ENCODE assay signal across 21 mouse cellular contexts in the genomic region with DNA sequence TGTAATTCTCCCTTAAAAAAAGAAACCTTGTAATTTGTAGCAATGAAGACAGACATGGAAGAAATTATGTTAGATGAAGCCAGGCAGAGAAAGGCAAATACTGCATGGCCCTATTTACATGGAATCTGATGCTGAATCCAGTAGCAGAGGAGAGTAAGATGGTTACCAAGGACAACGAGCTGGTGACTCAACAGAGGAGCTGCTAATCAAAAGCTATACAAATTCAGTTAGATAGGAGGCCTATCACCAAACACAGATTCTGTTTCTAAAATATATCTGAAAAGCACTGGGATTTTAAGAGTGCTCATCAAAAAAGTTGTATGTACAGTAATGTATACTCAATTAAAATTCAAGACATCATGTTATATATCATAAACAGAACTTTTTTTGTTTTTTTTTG.
"Had no signal": no experiment of that assay in that cellular context is flagged by ENCODE, and none has a peak within 500 bp of the region (broad histone marks: within the 10 kb centered on the region; RNA-seq: fewer than 3 reads in every experiment).

No protein-coding gene starts in this region.

- H3K27me3 ChIP-seq: heart, embryonic 12.5 days; hindbrain, embryonic 12.5 days; intestine, embryonic 15.5 days; limb, embryonic 13.5 days; limb, embryonic 15.5 days; liver, embryonic 12.5 days had no signal

- H3K27ac ChIP-seq: heart, embryonic 10.5 days; hindbrain, embryonic 10.5 days; hindbrain, embryonic 12.5 days; hindbrain, embryonic 14.5 days; intestine, embryonic 15.5 days; limb, embryonic 13.5 days; limb, embryonic 15.5 days; liver, embryonic 12.5 days; liver, embryonic 14.5 days had no signal

- H3K4me1 ChIP-seq: heart, embryonic 10.5 days; heart, embryonic 12.5 days; hindbrain, embryonic 10.5 days; hindbrain, embryonic 12.5 days; intestine, embryonic 15.5 days; limb, embryonic 13.5 days; limb, embryonic 15.5 days; liver, embryonic 12.5 days had no signal

- H3K4me3 ChIP-seq: heart, embryonic 10.5 days; heart, embryonic 12.5 days; hindbrain, embryonic 10.5 days; hindbrain, embryonic 12.5 days; intestine, embryonic 15.5 days; limb, embryonic 13.5 days; limb, embryonic 15.5 days; liver, embryonic 12.5 days had no signal

- DNase-seq: gastrocnemius, postnatal 25 days; heart, adult 18-20 months; heart, postnatal 10 days; heart, postnatal 4 days; kidney, adult 18-20 months; kidney, adult 8-10 months; kidney, postnatal 10 days; kidney, postnatal 25 days; kidney, postnatal 4 days; layer of hippocampus, postnatal 36 days; left cerebral cortex, postnatal 4 days had no signal
